Mouse (Mus musculus) granulocyte monocyte progenitor cell, adult 5-6 weeks (primary cell): ENCODE measurements around the gene Rbmx2. TPM values are rescaled to one million over a fixed set of nuclear protein-coding genes. Genes with fewer than 3 reads are reported as not detected.

ENCODE experiments used
- ATAC-seq: replicated peaks from 2 replicates; pipeline ENCODE4 v1.8.0; 2016; ENCODE audit warnings: mild to moderate bottlenecking, moderate TSS enrichment, inconsistent platforms; ENCODE audit not compliant: poor library complexity, severe bottlenecking
- total RNA-seq, 2 experiments: library from RNA; stranded (forward) in 1 of 2; stranded (reverse) in 1 of 2; fragments of 200-712, 200-1000 nt in 1 of 2; fragments of >200 nt in 1 of 2; fragmentation: Nextera tagmentation in 1 of 2; gene quantifications; 2 replicates each; pipeline ENCODE4 v1.2.3; 2014 to 2017

Gene Rbmx2
- total RNA-seq (2014; fragmentation: Nextera tagmentation) = 15.6 and 17.7 TPM in 2 replicates
- total RNA-seq (2017) = 21.2 and 23.7 TPM in 2 replicates

DNA sequence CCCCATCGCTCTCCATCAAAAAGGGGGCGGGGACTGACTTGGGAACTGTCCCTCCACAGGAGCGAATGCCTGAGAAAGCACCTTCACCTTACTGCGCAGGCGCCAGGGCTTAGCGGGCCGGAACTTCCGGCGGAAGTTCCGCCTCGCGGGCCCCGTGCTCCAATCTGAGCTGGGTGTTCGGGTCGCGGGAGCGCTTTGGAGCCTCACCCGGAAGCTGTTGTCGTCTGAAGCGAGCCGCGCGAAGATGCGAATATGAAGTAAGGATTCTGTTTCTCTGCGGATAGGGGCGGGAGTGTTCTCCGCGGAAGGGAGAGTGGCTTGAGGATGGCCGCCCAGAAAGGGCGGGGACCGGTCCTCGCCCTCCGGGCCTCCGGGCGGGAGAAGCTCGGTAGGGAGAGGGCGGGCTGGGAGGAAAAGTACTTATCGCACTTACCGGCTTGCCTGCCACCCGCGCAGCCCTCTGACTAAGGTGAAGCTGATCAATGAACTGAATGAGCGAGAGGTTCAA, at the start of gene Rbmx2:
Rbmx2 (plus strand) TSS at position 141 of the 508 bp plus-strand sequence.
- peak; percentile 98 for ATAC-seq

DNA sequence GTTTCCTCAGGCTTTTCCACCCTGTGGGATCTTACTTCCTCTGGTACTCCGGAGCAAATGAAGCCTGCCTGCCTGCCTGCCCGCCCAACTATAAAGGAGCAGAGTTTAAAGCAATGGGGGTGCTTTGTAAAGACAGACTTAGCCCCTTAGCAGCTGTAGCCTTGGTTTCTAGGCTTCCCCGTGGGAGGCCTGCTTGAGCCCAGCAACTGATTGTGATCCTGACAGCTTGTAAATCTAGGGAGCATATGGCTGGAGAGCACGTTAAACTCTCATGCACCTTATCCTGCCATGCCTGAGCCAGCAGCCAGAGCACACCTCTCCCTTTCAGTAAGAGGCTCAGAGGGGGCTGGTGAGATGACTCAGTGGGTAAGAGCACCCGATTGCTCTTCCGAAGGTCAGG, 28.0 kb upstream of the Rbmx2 start:
- ATAC-seq = no peak

DNA sequence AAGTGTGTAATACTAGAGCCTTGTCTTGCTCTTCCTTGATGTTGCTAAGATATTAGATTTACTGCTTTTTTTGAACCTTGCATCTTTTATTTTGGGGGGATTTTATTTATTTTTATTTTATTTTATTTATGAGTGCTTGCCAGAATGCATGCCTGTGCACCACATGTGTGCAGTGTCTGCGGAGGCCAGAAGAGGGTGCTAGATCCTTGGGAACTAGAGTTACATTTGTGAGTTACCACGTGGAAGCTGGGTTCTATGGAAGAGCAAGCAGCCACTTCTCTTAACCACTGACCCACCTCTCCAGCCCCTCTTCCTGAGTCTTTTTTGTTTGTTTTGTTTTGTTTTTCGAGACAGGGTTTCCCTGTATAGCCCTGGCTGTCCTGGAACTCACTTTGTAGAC, 25.2 kb upstream of the Rbmx2 start:
- ATAC-seq = peak; percentile 59; the same call in 1 of the 2 replicates

DNA sequence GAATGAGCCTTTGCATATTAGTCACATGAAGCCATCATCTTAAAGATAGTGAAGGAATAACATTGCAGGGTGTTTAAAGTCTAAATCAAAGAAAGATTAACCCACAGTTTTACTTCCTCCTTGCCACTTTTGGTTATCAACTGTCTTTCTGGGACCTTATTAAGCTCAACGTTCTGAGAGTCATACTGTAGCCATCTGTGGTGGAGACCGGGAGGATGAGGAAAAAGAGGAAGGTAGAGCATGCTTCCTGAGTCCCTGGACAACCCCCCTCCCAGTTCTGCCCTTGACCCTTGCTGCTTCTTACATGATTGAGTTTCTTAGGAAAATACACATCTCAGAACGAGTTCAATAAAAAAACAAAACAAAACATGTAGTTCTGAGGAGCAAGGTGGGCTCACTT, 23.1 kb upstream of the Rbmx2 start:
- peak; percentile 83 for ATAC-seq

DNA sequence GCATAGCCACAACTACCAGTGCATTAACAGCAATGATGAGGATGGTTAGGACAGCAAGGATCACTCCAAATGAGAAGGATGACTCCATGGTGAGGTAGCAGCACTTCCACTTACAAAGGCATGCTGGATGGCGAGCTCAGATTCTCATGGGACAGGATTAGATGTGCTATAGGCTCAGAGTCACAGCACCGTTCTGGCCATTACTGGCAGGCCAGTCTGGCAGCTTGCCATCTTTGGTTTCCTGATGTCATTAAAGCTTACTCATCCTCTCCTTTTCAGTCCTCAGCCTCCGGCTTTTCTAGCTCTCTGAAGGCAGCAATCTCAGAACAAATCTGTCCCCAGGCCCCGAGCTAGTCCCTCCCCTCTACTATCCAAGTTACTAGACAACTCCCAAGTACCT, 20.6 kb upstream of the Rbmx2 start, which contains the start of gene Gpr119:
Gpr119 (minus strand) TSS at position 308 of the 400 bp plus-strand sequence.
- ATAC-seq = no peak

DNA sequence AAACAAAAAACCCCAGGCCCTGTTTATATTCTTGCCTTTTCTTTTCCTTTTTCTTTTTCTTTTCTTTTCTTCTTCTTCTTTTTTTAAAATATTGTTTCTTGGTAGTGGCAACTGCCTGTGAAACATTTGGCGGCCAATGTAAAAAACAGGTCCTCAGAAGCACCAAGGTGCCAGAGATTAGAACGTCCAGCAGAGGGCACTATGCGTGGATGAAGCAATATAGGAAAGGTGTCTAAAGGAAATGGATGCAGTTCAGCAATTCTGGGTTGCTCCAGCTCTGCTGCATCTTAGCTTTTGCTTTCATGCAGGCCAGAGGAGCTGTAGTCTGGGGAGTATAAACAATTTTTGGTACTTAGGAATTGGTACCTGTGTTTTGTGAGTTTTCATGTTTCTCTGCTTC, 11.4 kb upstream of the Rbmx2 start:
- peak; percentile 84 for ATAC-seq

DNA sequence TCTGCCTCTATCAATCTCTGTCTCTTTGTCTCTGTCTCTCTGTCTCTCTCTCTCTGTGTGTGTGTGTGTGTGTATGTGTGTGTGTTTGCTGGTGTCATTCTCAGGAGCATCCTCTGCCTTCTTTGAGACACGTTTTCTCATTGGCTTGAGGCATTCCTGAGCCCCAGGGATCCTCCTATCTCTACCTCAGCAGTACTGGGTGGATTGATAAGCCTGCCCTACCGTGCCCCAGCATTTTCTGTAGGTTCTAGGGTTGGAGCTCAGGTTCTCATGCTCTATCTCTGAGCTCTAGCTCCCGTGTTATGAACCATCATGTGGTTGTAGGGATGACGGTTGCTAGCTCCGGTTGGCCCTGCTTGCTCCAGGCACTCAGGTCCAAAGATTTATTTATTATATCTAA, 10.9 kb upstream of the Rbmx2 start:
- no peak for ATAC-seq

DNA sequence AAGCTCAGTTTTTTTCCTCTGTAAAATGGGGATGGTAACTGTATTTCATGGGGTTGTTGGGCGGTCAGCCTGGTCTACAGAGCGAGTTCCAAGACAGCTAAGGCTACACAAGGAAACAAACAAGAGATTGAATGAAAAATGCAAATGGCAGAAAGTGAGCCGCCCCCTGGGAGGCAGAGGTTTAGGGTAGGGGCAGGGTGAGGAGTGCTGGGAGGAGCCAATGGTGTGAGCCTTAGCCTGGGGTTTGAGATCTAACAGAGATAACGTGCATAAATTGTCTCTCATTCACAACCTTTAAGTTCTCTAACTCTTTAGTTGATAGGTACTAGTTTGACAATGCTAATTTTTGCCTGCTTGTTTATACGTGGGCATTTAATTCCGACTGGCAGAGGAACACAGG, 344 bp upstream of the Rbmx2 start:
- peak; percentile 65 for ATAC-seq

DNA sequence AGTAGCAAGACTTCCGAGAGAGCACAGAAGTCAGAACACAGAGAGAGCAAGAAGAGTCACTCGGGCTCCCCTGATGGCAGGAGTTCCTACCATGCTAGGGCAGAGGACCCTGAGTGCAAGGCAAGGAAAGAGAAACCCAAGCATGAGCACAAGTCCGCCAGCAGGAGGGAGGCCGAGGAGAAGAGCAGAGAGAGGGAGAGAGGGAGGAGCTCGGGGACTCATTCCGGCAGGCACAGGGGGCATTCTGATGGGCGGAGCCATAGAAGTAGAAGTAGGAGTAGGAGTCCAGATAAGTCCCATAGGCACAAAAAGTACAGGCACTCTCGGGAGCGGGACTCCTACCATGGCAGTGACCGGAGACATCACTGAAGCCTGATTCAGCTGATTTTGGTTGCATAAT, 14.9 kb downstream of the Rbmx2 start:
- ATAC-seq = no peak

DNA sequence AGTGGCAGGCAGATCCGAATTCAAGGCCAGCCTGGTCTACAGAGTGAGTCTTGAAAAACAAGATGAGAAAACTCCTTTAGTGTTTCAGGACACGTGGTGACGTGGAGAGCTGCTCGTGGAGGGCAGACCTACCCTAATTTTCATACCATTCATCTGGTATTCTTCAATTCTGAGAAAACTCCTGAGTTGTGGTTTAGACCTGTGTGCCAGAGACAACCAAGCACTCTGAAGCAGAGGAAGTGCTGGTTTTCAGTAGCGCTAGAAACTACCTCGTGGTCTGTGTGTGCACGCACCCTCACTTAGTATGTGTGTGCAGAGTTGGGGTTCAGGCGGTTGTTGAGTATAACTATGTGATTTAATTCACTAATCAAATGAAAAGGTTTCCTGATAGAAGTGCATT, 18.0 kb downstream of the Rbmx2 start:
- no peak for ATAC-seq

DNA sequence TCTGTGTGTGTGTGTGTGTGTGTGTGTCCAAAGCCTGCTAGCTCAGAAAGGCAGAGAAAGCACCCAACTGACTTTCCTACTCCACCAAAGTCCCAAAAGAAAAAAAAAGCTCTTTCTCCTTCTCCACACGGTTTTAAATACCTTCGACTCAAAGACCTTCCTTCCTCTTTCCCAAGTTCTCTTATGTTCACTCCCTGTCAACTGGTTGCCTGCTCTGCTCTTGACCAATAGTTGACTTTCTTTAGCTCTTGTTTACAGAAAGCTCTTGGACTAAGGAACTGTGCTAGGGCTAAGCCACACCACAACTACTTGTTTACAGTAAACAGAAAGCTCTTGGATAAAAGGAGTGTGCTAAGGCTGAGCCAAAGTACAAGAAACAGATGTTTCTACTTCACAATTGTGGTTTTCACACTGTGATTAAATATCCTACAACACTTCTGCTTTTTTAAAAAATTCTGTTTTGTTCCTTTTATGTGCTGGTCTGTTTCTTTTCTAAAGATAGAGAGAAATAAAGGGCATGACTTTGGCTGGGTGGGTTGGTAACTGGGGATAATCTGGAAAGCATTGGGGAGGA, 60.0 kb downstream of the Rbmx2 start:
- ATAC-seq = peak; percentile 86

Other genes starting within 250 kb of the Rbmx2 start
- 45.1 and 47.2 TPM in 2 replicates for gene Elf4, start 231.9 kb upstream of the Rbmx2 start, total RNA-seq (2014; fragmentation: Nextera tagmentation)
- 12.7 and 13.8 TPM in 2 replicates for gene Elf4, start 231.9 kb upstream of the Rbmx2 start, total RNA-seq (2017)
- gene Aifm1, start 181.4 kb upstream of the Rbmx2 start, total RNA-seq (2014; fragmentation: Nextera tagmentation) = 67.0 TPM in 2 replicates
- 85.6 and 97.1 TPM in 2 replicates for gene Aifm1, start 181.4 kb upstream of the Rbmx2 start, total RNA-seq (2017)
- gene Rab33a, start 175.7 kb upstream of the Rbmx2 start, total RNA-seq (2014; fragmentation: Nextera tagmentation) = not detected in 2 replicates
- not detected in 2 replicates for gene Rab33a, start 175.7 kb upstream of the Rbmx2 start, total RNA-seq (2017)
- 46.8 and 49.0 TPM in 2 replicates for gene Zfp280c, start 100.5 kb upstream of the Rbmx2 start, total RNA-seq (2014; fragmentation: Nextera tagmentation)
- gene Zfp280c, start 100.5 kb upstream of the Rbmx2 start, total RNA-seq (2017) = 27.5 and 42.4 TPM in 2 replicates
- gene Slc25a14, start 71.6 kb upstream of the Rbmx2 start, total RNA-seq (2014; fragmentation: Nextera tagmentation) = 5.3 and 8.3 TPM in 2 replicates
- 8.0 and 8.5 TPM in 2 replicates for gene Slc25a14, start 71.6 kb upstream of the Rbmx2 start, total RNA-seq (2017)
- gene Gpr119, start 20.5 kb upstream of the Rbmx2 start, total RNA-seq (2014; fragmentation: Nextera tagmentation) = not detected in 2 replicates
- not detected in 2 replicates for gene Gpr119, start 20.5 kb upstream of the Rbmx2 start, total RNA-seq (2017)
- gene Gm595, start 182.7 kb downstream of the Rbmx2 start, total RNA-seq (2014; fragmentation: Nextera tagmentation) = not detected in 2 replicates
- not detected in 2 replicates for gene Gm595, start 182.7 kb downstream of the Rbmx2 start, total RNA-seq (2017)